Mouse (Mus musculus) thymus, adult 2 months (tissue): ENCODE data around the gene Plcd3.

Experiments
- CTCF ChIP-seq: fragments of 200-500 bp; IDR thresholded peaks from 2 replicates; pipeline ENCODE4 v1.5.1; 2012; ENCODE audit warnings: mild to moderate bottlenecking, control low read depth, low read length, moderate library complexity, borderline replicate concordance; ENCODE audit not compliant: control insufficient read depth, poor library complexity, insufficient read depth; ENCODE audit errors: extremely low read depth
- POLR2A ChIP-seq: fragments of 200-500 bp; IDR thresholded peaks from 2 replicates; pipeline ENCODE4 v1.6.1; 2012; ENCODE audit warnings: mild to moderate bottlenecking, low read length, control low read depth, moderate library complexity; ENCODE audit not compliant: control insufficient read depth, poor library complexity, insufficient read depth; ENCODE audit errors: extremely low read depth

GRCm38 (mm10) chr11:103147766-103148165 is 46.3 kb upstream of the Plcd3 start:
- no peak for TF ChIP-seq CTCF
- TF ChIP-seq POLR2A, result no peak
